Mouse (Mus musculus) ES-Bruce4 (cell line): ENCODE measurements around the gene Rgs16.

Experiments used
- CTCF ChIP-seq: IDR thresholded peaks from one replicate; pipeline ENCODE4 v1.8.1; 2011; ENCODE audit warnings: low read depth, low read length
- EP300 ChIP-seq: IDR thresholded peaks from 2 replicates; pipeline ENCODE4 v1.6.1; 2011; ENCODE audit warnings: low read depth, low read length; ENCODE audit not compliant: insufficient read depth
- POLR2A ChIP-seq: IDR thresholded peaks from one replicate; pipeline ENCODE4 v1.8.1; 2011; ENCODE audit warnings: low read length; ENCODE audit not compliant: insufficient read depth

GRCm38 (mm10) chr1:153723426-153723825, 16.7 kb upstream of the Rgs16 start:
- TF ChIP-seq POLR2A (no peak), EP300 (no peak), CTCF (no peak)
